Mouse (Mus musculus) cerebellum, adult 2 months (tissue): ENCODE results near the gene Ppp4r3a.
A peak's percentile ranks its signal among the peaks of the same experiment; 100 is the strongest.

ENCODE experiments used
- CTCF ChIP-seq: fragments of 200-500 bp; IDR thresholded peaks from 2 replicates; pipeline ENCODE4 v1.5.1; 2011; ENCODE audit warnings: low read depth, mild to moderate bottlenecking, control low read depth, low read length, moderate library complexity, borderline replicate concordance; ENCODE audit not compliant: insufficient read depth
- POLR2A ChIP-seq: fragments of 200-500 bp; IDR thresholded peaks from 2 replicates; pipeline ENCODE4 v1.6.1; 2011; ENCODE audit warnings: low read length, control low read depth, borderline replicate concordance; ENCODE audit not compliant: insufficient read depth

- TF ChIP-seq CTCF = peak; percentile 32; the same call in 1 of the 2 replicates
- TF ChIP-seq POLR2A = no peak
Measured at GRCm38 (mm10) chr12:101123013-101123412, 39.5 kb upstream of the Ppp4r3a start.
